Mouse (Mus musculus) embryonic fibroblast, embryonic 13.5 days (primary cell): ENCODE data around the gene Hspa8.

Experiments
- CTCF ChIP-seq: IDR thresholded peaks from 2 replicates; pipeline ENCODE4 v1.5.1; 2011; ENCODE audit warnings: mild to moderate bottlenecking, control low read depth, low read length, moderate library complexity, borderline replicate concordance; ENCODE audit not compliant: insufficient read depth
- POLR2A ChIP-seq: IDR thresholded peaks from 2 replicates; pipeline ENCODE4 v1.6.1; 2011; ENCODE audit warnings: low read depth, mild to moderate bottlenecking, control low read depth, low read length, moderate library complexity

GRCm38 (mm10) chr9:40800675-40801612 is at the start of gene Hspa8:
- TF ChIP-seq POLR2A (peak; percentile 100), CTCF (no peak)
